Mouse (Mus musculus) hindbrain, embryonic 15.5 days (tissue): Measurements from ENCODE around the gene Dync2h1. TPM values are rescaled to one million over a fixed set of nuclear protein-coding genes. Genes with fewer than 3 reads are reported as not detected.
"Not testable (repeated sequence)": the region's sequence is repeated elsewhere in the genome, so short reads cannot be mapped to it uniquely, and the experiment has no call there.

Experiments used
- ATAC-seq: fragments of 200-750 bp; cut with Nextera tagmentation; 2 replicates; pipeline ENCODE4 v1.8.0; 2017; ENCODE audit warnings: low read depth, moderate number of reproducible peaks, moderate TSS enrichment; ENCODE audit not compliant: low FRiP score
- H3K27ac ChIP-seq: fragments of 300-500 bp; sonication (generic); replicated peaks from 2 replicates; pipeline ENCODE4 v1.5.1; 2015; ENCODE audit warnings: mild to moderate bottlenecking, inconsistent platforms
- H3K27me3 ChIP-seq: fragments of 300-500 bp; sonication (generic); 2 replicates; pipeline ENCODE4 v1.6.1; 2015; ENCODE audit warnings: control low read depth, inconsistent platforms
- H3K36me3 ChIP-seq: fragments of 300-500 bp; sonication (generic); 2 replicates; pipeline ENCODE4 v1.6.1; 2015; ENCODE audit warnings: control low read depth, inconsistent platforms
- H3K4me1 ChIP-seq: fragments of 300-500 bp; sonication (generic); replicated peaks from 2 replicates; pipeline ENCODE4 v1.6.1; 2015; ENCODE audit warnings: control low read depth, inconsistent platforms
- H3K4me2 ChIP-seq: fragments of 300-500 bp; sonication (generic); 2 replicates; pipeline ENCODE4 v1.6.1; 2015; ENCODE audit warnings: moderate library complexity, mild to moderate bottlenecking, inconsistent platforms
- H3K4me3 ChIP-seq: fragments of 300-500 bp; sonication (generic); 2 replicates; pipeline ENCODE4 v1.5.1; 2015; ENCODE audit warnings: mild to moderate bottlenecking, inconsistent platforms
- H3K9ac ChIP-seq: fragments of 300-500 bp; sonication (generic); 2 replicates; pipeline ENCODE4 v1.6.1; 2015; ENCODE audit warnings: inconsistent platforms
- H3K9me3 ChIP-seq: fragments of 300-500 bp; sonication (generic); 2 replicates; pipeline ENCODE4 v1.6.1; 2016; ENCODE audit warnings: control low read depth, inconsistent platforms
- WGBS: fragments of 180-500 bp; shearing (Covaris S2); methylation state at CpG from one replicate; pipeline ENCODE4 v1.1.7; 2015; 5-methylcytosine and 5-hydroxymethylcytosine counted together
- polyA plus RNA-seq: library from polyadenylated mRNA; unstranded; fragments of >200 nt; fragmentation: Nextera tagmentation; extraction: Ambion mirVana; gene quantifications from 2 replicates; pipeline ENCODE4 v1.2.1, GENCODE M21; 2015

The Dync2h1 gene
- polyA plus RNA-seq, 1 experiment from 2014 or later: 18.5 TPM

DNA sequence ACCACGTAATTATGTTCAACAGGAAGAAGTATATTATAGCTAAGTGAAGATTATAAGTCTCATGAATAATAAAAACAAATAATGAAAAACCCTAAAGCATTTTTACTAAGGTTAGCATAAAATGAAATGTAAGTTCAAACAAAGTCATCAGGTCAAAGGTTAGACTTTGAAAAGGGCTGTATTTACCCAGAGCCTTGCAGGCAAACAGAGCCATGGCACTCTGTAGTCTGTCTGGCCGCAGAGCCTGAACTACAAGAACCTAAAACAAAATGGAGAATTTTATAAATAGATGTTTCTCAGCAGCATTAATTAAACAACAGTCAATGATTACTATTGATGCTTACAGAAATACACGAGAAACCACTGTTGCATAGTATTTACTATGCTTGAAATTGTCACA, 174.5 kb downstream of the Dync2h1 start:
- Histone ChIP-seq H3K4me2 (no peak overlapping the region), H3K27me3 (no peaks in the 10 kb centered on the region), H3K27ac (no peak overlapping the region), H3K9ac (no peak overlapping the region), H3K36me3 (peaks cover 16% of the 10 kb centered on the region), H3K9me3 (no peaks in the 10 kb centered on the region), H3K4me1 (no peaks in the 10 kb centered on the region), H3K4me3 (no peak overlapping the region)
- no peak for ATAC-seq
- WGBS: 81% methylated on average over 3 of the region's 3 CpGs

GRCm38 (mm10) chr9:6994865-6995264, 189.4 kb downstream of the Dync2h1 start:
- Histone ChIP-seq H3K4me3 (no peak overlapping the region), H3K27ac (no peak overlapping the region), H3K4me1 (no peaks in the 10 kb centered on the region), H3K9ac (no peak overlapping the region), H3K27me3 (no peaks in the 10 kb centered on the region), H3K9me3 (no peaks in the 10 kb centered on the region), H3K36me3 (peaks cover 33% of the 10 kb centered on the region), H3K4me2 (no peak overlapping the region)
- ATAC-seq: no peak
- 56% methylated on average over 2 of the region's 2 CpGs for WGBS

- Histone ChIP-seq H3K4me3 (no peak overlapping the region), H3K36me3 (peaks cover 34% of the 10 kb centered on the region), H3K4me1 (no peaks in the 10 kb centered on the region), H3K9ac (no peak overlapping the region), H3K27me3 (no peaks in the 10 kb centered on the region), H3K27ac (no peak overlapping the region), H3K4me2 (no peak overlapping the region), H3K9me3 (no peaks in the 10 kb centered on the region)
- ATAC-seq: no peak
Measured at GRCm38 (mm10) chr9:6994275-6994674, 190.0 kb downstream of the Dync2h1 start.

DNA sequence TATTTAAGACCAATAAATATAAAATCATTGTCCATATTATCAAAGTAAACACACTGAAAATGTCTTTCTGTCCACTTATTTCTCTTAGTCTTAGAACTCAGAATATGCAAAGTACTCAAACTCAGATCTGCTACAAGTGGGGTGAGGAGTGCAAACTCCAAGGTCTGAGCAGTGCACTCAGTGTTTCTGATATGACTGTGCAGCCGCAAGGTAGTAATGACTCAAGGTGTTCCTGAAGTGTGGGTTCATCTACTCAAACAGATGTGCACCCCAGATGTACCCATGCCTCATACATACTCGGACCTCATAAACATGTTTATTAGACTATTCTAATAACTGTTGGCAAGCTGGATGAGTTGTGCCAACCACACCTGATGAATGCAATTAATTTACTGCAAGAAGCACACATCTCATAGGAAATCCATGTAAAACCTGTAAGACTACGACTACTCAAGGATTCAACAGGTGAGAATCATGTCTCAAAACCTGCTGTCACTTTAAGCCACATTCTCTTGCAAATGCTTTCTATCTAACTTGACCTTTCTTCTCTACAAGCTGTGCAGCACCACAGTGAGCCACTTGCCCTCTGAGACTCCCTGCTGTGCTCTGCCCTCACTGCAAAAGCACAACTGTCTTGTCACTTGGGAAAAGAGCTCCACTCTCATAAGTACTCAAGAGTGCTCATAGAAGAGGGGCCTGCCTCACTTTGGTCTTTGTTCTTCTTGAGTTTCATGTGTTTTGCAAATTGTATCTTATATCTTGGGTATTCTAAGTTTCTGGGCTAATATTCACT, 195.2 kb downstream of the Dync2h1 start:
- H3K4me3 ChIP-seq: no peak overlapping the region
- no peak overlapping the region for H3K9ac ChIP-seq
- no peak overlapping the region for H3K4me2 ChIP-seq
- H3K36me3 ChIP-seq: peaks cover 28% of the 10 kb centered on the region
- ATAC-seq: no peak
- no peaks in the 10 kb centered on the region for H3K9me3 ChIP-seq
- 95% methylated on average over 3 of the region's 3 CpGs for WGBS
- H3K4me1 ChIP-seq: no peaks in the 10 kb centered on the region
- H3K27ac ChIP-seq: no peak overlapping the region
- H3K27me3 ChIP-seq: no peaks in the 10 kb centered on the region

- Histone ChIP-seq H3K9ac (no peak overlapping the region), H3K27me3 (no peaks in the 10 kb centered on the region), H3K4me3 (no peak overlapping the region), H3K36me3 (peaks cover 18% of the 10 kb centered on the region), H3K4me2 (no peak overlapping the region), H3K9me3 (no peaks in the 10 kb centered on the region), H3K27ac (no peak overlapping the region), H3K4me1 (no peaks in the 10 kb centered on the region)
- WGBS: 82% methylated on average over 3 of the region's 3 CpGs
- no peak for ATAC-seq
Measured at GRCm38 (mm10) chr9:6986161-6986560, 198.1 kb downstream of the Dync2h1 start.

DNA sequence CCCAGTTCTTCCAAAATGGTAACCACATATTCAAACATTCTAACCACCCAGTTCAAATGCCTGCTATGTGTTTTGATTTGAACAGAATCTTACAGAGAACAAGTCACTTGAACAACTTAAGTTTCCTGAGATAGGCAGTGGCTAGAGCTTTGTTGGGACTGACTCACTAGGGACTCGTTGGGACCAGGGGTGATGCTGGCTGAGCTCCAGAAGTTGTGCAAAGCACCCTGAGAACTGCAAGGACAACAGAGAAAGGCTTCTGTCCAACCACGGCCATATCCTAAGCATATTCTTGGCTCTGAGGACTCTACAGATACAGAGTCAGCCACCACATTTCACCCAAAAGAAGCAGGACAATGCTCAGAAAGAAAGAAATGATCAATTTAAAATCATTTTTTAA, 215.1 kb downstream of the Dync2h1 start:
- Histone ChIP-seq H3K27me3 (no peaks in the 10 kb centered on the region), H3K4me3 (no peak overlapping the region), H3K36me3 (peaks cover 3% of the 10 kb centered on the region; the same call in 1 of the 2 replicates), H3K9ac (no peak overlapping the region), H3K4me2 (no peak overlapping the region), H3K9me3 (no peaks in the 10 kb centered on the region), H3K4me1 (no peaks in the 10 kb centered on the region), H3K27ac (no peak overlapping the region)
- ATAC-seq: no peak
- WGBS: 84% methylated on average over 2 of the region's 2 CpGs

- Histone ChIP-seq H3K4me3 (no peak overlapping the region), H3K27ac (no peak overlapping the region), H3K36me3 (peaks cover 3% of the 10 kb centered on the region; the same call in 1 of the 2 replicates), H3K9me3 (no peaks in the 10 kb centered on the region), H3K9ac (no peak overlapping the region), H3K27me3 (no peaks in the 10 kb centered on the region), H3K4me2 (no peak overlapping the region), H3K4me1 (no peaks in the 10 kb centered on the region)
- 97% methylated on average over 3 of the region's 3 CpGs for WGBS
- ATAC-seq: no peak
Measured at GRCm38 (mm10) chr9:6965006-6965405, 219.2 kb downstream of the Dync2h1 start.

DNA sequence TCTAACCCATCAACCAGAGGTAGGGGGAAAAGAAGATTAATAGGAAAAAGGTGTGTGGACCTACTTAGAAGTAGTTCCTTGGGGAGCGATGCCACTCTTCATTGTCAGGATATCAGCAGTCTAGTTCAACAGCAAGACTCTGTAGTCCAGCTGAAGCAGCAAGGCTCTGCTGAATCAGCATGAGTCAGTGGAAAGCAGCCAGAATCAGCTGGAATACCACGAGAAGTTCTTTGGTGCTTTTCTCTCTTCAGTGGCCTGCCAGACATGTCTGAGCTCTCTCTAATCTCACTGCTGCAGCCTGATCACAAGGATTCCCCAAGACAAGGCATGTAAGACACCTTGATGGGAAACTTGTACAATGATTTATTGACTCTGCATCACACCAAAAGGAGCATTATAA, 225.9 kb downstream of the Dync2h1 start:
- Histone ChIP-seq H3K36me3 (peaks cover 11% of the 10 kb centered on the region; the same call in 1 of the 2 replicates), H3K27me3 (no peaks in the 10 kb centered on the region), H3K4me2 (no peak overlapping the region), H3K9me3 (no peaks in the 10 kb centered on the region), H3K4me1 (no peaks in the 10 kb centered on the region), H3K27ac (no peak overlapping the region), H3K9ac (no peak overlapping the region), H3K4me3 (no peak overlapping the region)
- no peak for ATAC-seq
- 89% methylated on average over 2 of the region's 2 CpGs for WGBS

DNA sequence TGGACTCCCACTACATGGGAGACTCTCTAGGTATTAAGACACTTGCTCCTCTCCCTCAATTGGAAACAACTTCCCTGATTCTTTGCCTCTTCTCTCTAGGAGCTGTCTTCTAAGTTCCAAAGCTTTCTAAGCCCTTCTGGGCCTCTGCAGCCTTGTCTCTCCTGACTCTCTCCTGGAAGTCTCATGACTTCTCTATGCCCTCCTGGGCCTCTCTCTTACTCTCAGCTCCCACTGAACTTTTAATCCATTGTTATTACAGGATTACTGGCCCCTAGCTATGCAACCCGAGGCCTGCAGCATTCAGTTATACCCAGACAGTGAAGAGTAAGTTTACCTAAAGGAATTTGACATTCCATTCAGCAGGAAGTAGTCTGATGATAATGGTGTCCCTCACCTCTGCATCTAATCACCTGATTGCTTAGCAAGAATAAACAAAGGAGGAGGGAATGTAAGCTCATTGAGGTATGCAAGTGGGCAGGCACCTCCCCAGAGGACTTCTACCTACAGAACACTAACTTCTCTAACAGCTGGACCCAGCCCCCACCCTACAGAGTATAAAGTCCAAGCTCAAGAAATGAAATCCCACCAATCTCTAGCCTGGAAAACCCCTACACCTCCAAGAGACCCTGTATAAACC, 256.7 kb downstream of the Dync2h1 start:
- H3K27ac ChIP-seq: no peak overlapping the region
- H3K9me3 ChIP-seq: no peaks in the 10 kb centered on the region
- ATAC-seq: no peak
- 51% methylated on average over 1 of the region's 1 CpGs for WGBS
- no peak overlapping the region for H3K4me3 ChIP-seq
- H3K9ac ChIP-seq: no peak overlapping the region
- H3K4me1 ChIP-seq: no peaks in the 10 kb centered on the region
- no peaks in the 10 kb centered on the region for H3K27me3 ChIP-seq
- peaks cover 12% of the 10 kb centered on the region for H3K36me3 ChIP-seq
- H3K4me2 ChIP-seq: no peak overlapping the region

GRCm38 (mm10) chr9:6913471-6913870, 270.8 kb downstream of the Dync2h1 start:
- no peak overlapping the region for H3K9ac ChIP-seq
- no peak overlapping the region for H3K27ac ChIP-seq
- H3K4me3 ChIP-seq: no peak overlapping the region
- H3K27me3 ChIP-seq: no peaks in the 10 kb centered on the region
- no peaks in the 10 kb centered on the region for H3K36me3 ChIP-seq
- ATAC-seq: no peak
- 97% methylated on average over 1 of the region's 1 CpGs for WGBS
- no peaks in the 10 kb centered on the region for H3K9me3 ChIP-seq
- H3K4me2 ChIP-seq: no peak overlapping the region
- H3K4me1 ChIP-seq: no peaks in the 10 kb centered on the region

DNA sequence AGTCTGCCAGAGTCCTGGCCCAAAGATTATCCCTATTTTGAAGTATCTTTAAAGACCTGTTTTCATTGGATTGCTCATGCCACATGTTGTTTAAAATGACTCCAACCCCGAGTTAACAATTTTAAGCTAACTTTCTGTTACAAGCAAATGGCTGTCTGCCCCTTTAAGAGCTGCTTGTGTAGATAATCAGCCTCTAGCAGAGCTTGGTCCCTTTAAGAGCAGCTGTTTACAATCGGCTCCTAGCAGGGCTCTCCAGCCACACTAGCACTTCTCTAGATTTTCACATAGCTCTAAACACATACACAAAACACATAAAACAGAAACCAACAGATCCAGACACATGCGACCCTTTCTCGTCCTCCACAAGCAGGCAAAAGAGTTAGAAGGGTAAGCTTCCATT, 273.7 kb downstream of the Dync2h1 start:
- H3K9ac ChIP-seq, H3K4me1 ChIP-seq, H3K9me3 ChIP-seq, H3K36me3 ChIP-seq, H3K27me3 ChIP-seq, H3K27ac ChIP-seq, H3K4me3 ChIP-seq, ATAC-seq, H3K4me2 ChIP-seq: not testable (repeated sequence)
- 56% methylated on average over 4 of the region's 4 CpGs for WGBS

GRCm38 (mm10) chr9:6901620-6902019, 282.6 kb downstream of the Dync2h1 start:
- Histone ChIP-seq H3K9ac (no peak overlapping the region), H3K27me3 (no peaks in the 10 kb centered on the region), H3K36me3 (no peaks in the 10 kb centered on the region), H3K4me1 (no peaks in the 10 kb centered on the region), H3K9me3 (no peaks in the 10 kb centered on the region), H3K4me2 (no peak overlapping the region), H3K4me3 (no peak overlapping the region), H3K27ac (no peak overlapping the region)
- WGBS: 76% methylated on average over 1 of the region's 1 CpGs
- no peak for ATAC-seq
